Mouse (Mus musculus) 3134 (cell line): ENCODE measurements at regions not wholly inside any gene's neighbourhood (a gene's known extent, or its start where the extent isn't known, plus 50 kb on each side); places are given as distances from the start of the nearest gene placed in this dataset.

Source experiments
- DNase-seq: peaks from one replicate; pipeline ENCODE4 v3.0.0-alpha.2; 2011; ENCODE audit warnings: low spot score; ENCODE audit not compliant: insufficient read length; ENCODE audit errors: extremely low read depth

DNA sequence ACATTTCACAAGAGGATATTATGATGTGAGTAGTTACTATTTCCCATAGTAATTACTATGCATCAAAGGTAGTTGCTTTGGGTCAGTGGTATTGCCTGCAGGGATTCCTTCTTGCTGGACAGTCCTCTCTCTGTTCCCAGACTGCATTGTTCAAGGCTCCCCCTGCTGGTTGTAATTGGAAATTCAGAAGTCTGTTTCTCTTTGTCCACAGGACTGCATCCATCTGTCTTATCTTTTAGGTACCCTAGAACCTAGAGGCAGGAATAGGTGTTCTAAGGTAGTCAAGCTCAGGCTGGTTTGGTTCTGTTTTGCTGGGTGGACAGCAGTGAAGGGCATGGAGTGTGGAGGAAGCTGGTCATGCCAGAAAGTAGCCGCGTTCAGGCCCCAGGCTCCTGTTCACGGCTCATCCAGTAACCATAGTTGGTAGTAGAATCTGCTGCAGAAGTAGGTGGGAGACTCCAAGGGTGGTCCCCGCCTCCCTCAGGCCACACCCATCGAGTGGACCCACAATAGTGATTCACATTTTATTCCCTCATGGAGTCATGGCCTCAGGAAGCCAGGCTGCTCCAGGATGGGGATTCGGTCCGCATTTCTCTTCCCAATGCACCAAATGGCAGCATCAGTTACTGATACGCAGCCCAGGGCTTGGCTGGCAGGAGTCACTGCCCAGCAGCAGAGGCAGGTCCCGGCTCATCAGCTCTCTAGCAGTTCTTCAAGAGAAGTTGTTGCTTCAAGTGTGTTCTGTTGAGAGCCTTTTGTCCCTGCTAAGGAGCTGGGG lies 51.7 kb upstream of the Caprin1 start:
- DNase-seq: peak; percentile 14

DNA sequence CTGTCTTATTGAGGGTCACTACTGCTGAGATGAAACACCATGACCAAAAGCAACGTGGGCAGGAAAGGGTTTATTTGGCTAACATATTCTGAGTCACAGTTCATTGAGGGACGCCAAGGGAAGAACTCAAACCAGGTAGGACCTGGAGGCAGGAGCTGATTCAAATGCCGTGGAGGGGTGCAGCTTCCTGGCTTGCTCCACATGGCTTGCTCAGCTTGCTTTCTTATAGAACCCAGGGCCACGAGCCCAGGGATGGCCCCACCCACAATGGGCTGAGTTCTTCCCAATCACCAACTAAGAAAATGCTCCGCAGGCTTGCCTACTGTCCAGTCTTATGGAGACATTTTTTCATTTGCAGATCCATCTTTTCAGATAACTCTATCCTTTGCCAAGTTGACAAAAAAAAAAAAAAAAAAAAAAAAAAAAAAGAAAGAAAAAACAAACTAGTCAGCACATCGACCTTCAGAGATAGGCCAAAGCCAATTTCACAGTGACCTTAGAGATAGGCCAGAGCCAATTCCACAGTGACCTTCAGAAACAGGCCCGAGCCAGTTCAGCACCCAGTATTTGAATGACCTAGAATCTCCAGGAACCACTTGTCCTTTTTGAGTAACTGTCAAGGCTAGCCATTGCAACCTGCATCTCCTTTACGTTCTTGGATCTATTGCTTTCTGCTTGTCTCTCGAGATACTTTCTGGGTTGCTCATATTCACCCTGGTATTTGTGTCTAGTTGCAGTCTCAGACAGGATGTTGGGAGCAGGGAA lies 52.5 kb upstream of the Caprin1 start:
- DNase-seq: no peak

DNA sequence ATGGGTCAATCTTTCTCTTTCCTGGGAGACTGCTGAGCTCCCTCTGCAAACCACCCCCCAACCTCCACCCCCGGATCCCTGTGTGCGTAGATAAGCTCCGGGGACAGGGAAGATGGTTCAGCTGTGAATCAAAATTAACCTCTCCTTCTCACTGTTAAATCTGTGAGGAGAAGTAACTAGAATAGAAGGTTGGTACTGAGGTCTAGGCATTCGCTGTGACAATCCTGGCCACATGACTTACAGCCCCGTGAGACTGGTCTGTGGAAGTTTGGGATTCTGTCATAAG lies 53.0 kb upstream of the Caprin1 start:
- no peak for DNase-seq

DNA sequence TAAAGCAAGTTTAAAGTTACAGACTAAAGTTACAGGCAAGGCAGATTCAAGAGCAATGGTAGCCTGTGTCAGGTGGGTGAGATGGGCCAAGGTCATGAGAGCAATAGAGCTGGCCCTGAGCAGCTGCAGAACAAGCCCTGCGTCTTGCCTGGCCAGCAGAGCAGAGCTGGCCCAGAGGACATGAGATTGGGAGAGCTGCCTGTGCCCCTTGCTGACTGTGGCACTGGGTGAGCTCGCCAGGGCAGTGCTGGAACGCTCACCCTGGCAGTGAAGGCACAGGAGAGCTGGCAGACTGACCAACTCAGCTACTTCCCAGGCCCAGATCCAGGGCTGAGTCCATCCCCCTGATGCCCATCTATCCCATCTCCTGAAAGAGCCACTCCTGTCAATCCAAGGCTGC lies 53.7 kb upstream of the Caprin1 start:
- no peak for DNase-seq

DNA sequence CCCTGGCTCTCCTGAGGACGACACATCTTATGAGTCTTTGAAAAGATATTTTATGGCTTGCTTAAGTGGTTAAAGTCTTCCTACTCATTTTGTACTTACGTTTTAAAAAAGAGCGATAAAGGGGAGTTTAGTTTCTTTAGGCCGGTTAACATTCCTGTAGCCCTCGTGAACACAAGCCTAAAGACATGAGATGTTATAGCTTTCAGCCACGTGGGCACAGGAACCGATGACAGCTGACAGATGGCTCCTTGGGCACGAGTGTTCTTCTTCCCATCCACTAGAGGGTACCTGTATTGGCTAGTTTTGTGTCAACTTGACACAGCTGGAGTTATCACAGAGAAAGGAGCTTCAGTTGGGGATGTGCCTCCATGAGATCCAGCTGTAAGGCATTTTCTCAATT lies 63.8 kb upstream of the Caprin1 start:
- DNase-seq: no peak

DNA sequence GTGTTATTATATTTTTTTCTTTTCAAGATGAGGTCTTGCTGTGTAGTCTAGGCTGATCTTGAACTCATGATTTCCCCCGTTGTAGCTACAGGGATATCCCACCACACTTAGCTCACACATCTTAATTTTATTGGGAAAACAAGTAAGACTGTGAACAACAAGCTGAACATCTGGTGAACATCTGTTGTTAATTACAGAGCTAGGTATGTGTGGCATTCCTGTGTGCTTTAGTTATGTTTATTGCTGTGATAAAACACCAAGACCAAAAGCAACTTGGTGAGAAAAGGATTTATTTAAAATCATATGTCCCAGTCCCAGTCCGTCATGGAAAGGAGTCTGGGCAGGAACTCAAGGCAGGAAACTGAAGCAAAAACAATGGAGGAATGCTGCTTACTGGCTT lies 66.8 kb upstream of the Caprin1 start:
- no peak for DNase-seq

DNA sequence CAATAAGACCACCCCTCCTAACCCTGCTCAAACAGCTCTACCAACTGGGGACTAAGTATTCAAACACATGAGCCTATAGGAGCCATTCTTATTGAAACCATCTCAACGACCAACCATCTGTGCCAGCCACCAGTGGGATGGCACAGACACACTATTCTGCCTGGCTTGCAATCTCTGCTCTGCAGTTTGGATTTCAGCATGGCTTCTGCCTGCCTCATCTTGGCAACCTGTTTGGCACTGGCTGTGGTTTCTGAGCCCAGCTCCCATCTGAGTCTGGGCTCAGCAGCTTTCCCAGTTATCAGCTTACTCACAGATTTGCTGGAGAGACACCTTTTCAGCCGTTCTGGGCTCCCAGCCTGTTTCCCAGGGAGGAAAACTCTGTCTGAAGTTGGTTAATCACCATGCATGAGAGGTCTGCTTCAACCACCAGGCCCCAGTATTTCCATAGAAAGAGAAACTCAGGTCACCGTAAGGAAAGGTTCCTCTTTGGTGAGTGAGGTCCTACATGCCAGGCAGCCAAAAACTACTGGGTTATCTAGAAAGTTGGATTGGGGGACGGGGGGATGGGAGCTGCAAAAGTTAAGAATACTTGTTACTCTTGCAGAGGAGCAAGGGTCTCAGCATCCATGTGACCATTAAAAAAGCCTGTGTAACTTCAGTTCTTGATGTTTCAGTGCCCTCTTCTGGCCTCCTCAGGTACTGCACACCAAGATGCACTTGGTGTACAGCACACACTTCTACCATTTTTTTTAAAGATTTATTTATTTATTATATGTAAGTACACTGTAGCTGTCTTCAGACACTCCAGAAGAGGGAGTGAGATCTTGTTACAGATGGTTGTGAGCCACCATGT lies 68.1 kb upstream of the Caprin1 start:
- DNase-seq: no peak

DNA sequence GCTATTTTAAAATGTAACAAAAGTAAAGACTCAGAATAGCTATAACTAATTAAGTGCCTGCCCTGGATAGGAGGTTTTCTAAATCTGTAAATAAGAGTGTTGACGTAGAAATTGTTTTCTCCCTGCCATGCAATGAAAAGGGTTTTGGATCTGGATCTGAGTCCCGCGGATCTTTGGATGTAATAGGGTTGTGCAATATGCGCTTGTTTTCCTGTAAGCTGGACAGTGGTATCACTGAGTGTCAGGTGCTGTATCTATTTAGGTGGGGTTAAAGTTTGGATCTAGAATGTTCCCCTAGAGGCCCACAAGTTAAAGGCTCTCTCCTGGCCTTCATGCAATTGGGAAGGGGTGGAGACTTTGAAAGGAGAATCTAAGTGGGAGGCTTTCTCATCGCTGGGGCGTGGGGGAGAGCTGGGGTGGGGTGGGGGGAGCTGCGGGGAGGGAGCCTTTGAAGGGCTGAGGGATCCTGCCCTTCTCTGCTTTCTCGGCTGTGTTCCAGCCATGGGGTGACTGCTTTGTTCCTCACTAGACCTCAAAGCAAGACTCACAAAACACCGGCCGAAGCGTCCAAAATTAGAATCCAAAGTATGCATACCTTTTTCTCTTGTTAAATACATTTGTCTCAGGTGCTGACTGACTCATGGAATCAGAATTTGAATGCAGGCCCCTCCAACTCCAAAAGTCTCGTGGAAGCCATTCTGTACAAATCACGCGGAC lies 70.0 kb upstream of the Caprin1 start:
- no peak for DNase-seq

DNA sequence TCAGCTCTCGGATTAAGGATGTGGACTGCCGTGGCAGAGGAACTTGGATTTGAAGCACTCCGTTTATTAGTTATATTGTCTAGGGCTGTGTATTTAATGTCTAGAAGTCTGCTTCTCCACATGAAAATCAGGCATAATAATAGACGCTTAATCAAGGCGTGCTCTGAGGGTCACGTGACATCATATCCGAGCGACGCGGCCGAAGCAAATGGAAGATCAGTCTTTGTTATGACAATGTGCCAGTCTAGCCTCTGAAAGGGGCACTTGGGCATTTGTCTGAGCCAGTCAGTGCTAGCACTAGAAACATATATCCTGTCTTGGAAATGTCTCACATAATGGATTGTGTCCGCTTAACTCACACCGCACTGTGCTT lies 70.5 kb upstream of the Caprin1 start:
- no peak for DNase-seq

DNA sequence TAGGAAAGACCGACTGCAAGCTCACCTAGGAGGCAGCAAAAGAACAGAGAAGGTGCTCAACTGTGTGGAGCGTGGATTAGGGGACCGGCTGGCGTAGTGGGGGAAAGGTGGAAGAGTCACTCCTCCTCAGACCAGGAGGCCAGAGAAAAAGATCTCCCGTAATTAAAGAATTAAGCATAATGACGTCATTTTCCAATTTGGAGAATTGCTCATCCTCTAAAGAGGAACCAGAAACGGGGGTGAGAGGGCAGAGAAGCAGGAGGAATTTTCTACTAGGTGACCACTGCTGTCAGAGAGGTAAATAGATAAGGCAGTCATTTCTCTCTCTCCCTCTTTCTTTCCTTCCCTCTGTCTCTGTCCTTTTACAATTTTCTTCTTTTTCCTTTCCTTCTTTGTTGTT lies 71.2 kb upstream of the Caprin1 start:
- no peak for DNase-seq

DNA sequence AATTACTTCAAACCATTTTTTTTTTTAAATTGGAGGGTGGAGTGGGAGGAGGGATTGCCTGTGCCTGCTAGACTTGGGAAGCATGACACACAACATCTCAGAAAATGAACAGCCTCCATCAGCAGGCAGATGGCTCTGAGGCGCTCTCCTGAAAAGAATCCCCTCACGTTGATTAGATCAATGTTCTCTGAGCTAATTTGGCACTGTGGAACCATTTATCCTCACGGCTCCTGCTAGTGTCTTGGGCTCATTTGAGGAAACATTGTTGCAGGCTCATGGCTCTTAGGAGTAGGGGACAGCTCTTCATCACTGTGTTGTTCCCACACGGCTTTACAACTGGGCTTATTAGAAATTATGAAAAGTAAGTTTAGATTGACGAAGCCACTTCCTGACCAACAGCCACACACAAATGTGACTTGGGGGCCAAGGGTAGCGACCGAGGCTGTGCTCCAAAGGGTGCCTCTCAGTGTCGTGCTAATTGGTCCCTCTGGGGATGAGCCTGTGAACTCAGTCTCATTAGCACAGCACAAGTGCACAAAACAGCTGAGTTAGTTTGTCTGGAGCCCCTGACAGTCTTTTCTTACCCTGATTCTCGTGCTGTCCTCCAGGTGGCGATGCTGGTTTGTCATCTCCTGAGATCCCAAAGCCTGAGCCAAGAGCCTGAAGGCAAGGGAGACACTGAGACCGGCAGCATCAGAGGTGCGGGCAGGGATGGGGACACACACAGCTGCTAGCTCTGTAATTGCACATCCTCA lies 74.2 kb upstream of the Caprin1 start:
- no peak for DNase-seq

DNA sequence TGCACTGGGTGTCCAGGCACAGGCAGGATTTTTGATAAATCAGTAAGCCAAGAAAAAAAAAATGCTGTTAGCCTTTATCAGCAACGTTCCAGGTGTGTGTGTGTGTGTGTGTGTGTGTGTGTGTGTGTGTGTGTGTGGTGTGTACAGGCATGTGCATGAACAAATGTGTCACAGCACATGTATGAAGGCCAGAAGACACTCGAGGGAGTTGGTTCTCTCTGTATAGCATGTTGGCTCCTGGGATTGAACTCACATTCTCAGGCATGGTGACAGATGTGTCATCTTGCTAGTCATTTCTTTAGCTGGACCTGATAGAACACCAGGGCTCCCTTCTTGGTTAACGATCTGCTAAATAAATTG lies 74.8 kb upstream of the Caprin1 start:
- no peak for DNase-seq

DNA sequence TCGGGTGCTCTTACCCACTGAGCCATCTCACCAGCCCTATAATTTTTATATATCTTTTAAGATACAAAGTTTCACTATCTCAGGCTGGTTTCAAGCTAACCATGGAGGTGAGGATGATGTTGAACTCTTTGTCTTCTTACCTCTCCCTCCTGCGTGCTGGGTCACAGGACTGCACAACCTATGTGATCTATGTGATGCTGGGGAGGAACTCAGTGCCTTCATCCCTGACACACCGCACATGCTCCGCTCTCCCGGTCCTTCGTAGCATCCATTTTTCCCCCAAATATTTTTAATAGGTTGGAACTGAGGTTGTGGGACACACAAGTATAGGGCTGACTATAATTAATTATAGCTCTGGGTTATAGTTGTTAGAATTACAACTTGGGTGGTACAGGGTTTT lies 75.9 kb upstream of the Caprin1 start:
- no peak for DNase-seq

DNA sequence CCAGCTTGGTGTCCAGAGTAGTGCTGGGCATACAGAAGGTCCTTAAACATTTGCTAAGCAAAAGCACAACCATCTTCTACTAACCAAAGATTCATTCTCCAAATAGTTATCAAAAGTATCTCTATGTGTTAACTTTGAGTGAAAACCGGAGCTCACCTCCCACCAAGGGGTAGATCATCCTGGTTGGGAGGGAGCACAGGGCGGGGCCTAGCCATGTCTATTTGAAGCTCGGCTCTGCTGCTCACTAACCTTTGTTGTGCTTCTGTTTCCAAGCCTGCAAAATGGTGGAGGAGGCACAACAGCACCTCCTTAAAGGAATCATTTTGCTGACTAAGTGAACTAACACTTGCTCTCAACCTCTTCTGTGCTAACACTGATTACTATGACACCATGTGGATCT lies 77.0 kb upstream of the Caprin1 start:
- DNase-seq: no peak

DNA sequence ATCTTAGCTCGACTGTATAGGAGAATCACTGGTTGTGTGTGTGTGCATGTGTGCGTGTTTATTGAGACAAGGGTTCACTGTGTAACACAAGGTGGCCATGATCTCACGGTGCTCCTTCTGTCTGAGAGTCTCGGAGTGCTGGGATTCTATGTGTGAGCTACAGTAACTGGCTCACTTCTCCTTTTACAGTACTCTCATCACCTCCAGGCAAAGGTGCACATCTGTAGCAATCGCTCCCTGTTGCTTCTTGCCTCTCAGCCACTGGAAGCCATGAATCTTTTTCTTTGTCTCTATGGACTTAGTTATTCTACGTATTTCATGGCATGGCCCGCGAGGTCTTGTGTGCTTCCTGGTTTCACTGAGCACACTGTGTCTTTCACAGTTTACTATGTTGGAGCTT lies 78.3 kb upstream of the Caprin1 start:
- DNase-seq: no peak

DNA sequence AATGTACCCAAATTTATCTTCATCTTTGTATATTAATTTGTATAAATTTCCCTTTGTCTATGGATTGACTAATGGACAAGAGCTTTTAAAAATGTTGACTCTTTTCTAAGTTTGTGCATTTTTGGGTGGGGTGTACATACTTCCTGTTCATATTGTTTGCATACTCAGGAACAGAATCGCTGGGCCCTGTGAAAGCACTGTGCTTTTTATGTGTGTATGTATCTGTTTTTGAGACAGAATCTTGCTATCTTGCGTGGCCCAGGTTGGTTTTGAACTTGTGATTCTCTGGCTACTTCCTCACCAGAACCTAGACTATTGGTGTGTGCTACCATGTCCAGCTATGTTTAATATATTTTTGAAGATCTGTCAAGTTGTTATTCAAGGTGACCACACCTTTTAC lies 78.8 kb upstream of the Caprin1 start:
- no peak for DNase-seq

DNA sequence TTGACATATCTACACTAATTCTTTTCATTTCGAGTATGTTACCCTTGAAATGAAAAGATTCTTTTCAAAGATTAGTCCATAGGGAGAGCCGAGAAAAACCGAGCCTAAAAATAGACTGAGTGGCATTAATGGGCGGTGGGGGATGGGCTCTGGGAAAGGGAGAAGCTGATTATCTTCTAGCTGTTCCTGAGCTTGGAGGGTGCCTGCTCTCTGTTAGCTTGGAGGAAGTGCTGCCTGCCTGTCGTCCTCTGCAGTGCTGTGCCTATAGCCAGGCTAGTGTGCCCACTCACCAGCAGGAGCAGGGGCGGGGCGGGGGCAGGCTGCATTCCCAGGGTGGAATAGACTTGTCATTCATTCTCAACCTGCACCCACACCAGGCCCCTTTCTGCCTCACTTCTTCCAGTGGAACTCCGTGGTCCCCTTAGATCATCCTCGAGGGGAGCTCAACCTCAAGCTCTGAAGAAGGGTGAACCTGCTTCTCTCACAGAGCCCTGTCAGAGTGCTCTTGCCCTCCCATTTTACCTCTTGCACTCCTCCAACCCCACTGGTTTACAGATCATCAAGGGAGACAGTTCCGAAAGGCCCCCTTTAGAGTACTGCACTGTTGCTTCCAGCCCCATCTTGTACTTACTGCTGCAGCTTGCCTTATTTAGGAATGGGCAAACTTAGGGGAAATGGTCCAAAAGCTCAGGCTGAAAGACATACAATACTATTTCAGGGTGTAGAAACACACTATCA lies 76.6 kb upstream of the Lmo2 start:
- DNase-seq: no peak

DNA sequence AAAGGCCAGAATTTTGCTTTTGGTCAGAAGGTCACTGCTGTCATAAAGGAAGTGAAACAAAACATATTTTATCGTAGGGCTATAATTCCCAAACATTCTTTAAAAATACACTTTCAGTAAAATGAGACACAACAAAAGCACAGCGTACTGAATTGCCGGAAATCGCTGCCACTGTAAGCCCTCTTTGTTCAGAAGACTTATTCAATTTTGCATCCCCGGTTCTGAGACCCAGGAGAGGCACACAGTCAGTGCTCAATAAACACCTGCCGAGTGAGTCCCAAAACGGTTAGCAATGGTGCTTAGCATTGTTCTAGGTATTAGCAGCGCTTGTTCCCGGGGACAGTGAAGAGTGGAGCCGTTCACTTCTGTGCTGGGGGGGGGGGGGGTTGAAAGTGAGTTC lies 72.9 kb upstream of the Lmo2 start:
- no peak for DNase-seq

DNA sequence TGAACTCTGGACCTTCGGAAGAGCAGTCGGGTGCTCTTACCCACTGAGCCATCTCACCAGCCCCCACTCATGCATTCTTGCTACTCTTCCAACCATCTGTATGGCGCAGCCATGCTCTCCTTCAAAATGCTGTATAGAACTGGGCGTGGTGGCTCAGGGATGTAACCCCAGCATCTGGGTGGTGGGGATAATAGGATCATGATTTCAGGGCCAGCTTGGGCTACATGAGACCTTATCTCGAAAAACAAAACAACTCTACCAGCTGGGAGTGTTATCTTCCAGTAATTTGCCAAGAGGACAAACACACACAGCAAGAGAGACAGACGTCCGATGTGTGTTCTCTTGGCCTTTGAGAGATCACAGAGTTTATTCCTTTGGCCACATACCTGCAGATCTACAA lies 69.8 kb upstream of the Lmo2 start:
- no peak for DNase-seq

DNA sequence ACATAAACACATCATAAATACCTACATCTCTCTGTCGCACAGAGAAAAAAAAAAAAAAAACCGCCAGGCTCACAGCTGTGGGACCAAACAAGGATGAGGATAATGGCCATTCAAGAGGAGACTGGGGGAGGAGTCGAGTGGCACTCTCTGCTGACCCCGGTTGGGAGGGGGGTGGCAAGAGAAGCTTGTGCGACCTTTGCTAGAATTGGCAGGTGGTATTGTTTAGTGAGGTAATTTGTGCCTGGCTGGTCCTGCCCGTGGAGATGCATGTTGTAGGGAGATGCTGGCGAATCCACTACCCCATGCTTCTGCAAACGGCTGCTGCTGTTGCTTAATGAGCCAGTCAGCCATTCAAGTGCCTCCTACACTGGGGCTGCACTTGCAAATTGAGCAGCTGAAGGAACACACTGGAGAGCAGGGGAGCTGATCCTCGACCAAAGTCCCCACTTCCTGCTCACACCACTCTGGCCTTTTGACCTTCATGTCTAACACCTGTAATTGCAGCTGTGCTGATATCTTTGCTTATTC lies 66.5 kb upstream of the Lmo2 start:
- DNase-seq: no peak
